Mouse (Mus musculus): ENCODE measurements around the gene Upf2.

DNA sequence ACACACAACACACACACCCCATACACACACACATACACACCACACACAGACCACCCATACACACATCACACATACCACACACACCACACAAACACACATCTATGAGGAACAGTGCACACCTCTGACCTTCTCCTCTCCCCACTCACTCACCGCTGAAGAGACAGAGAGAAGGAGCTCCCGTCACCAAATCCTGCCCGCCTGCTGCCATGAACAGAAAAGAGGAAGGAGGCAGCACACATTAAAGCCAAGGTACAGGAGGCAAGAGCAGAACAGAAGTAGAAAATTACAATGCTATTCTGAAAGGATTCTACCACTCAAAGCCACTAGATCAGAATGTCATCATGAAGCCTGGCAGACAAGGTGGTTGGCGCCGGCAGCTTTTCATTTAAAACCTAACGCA lies 28.4 kb upstream of the Upf2 start:
- TF ChIP-seq CTCF (IDR thresholded peaks at IDR 0.05; ENCODE audit: insufficient read depth, low read length) (no peak), POLR2A (IDR thresholded peaks at IDR 0.05; ENCODE audit: borderline replicate concordance, extremely low read depth, low read depth, low read length) (no peak)

All from lung, adult 2 months (tissue).